Mouse (Mus musculus) gastrocnemius, postnatal 25 days (tissue): ENCODE data around the gene Hspa13. TPM values are rescaled to one million over a fixed set of nuclear protein-coding genes. Genes with fewer than 3 reads are reported as not detected.

Experiments
- DNase-seq: peaks from one replicate; pipeline ENCODE4 v3.0.0; 2022
- long read RNA-seq, 2 experiments: library from polyadenylated mRNA; stranded (forward); transcript quantifications; one replicate each; pipeline ENCODE4 v2.0.0; 2021
- microRNA-seq, 2 experiments: library from miRNA; unstranded; fragments of <30 nt; microRNA quantifications; one replicate each; pipeline ENCODE4 v1.2.0; 2021; ENCODE audit warnings: borderline replicate concordance in 2 of 2
- total RNA-seq, 2 experiments: library from RNA; stranded (reverse); gene quantifications; 1 replicate in 1 of 2; 2 replicates in 1 of 2; pipeline ENCODE4 v1.2.3; 2021

Gene Hspa13
- 1 to 10 TPM; 6.6 to 7.3 TPM for total RNA-seq
- long read RNA-seq, experiment 1, full-length matches to known transcripts = 2 of 3 reads
- long read RNA-seq, experiment 1, partial matches to known transcripts = 0 of 3 reads
- long read RNA-seq, experiment 1, other reads (novel, unspliced or antisense) = 1 of 3 reads
- long read RNA-seq, experiment 2, full-length matches to known transcripts = 2 of 4 reads
- long read RNA-seq, experiment 2, partial matches to known transcripts = 0 of 4 reads
- long read RNA-seq, experiment 2, other reads (novel, unspliced or antisense) = 2 of 4 reads

GRCm38 (mm10) chr16:75766388-75767249 lies at the start of gene Hspa13:
Hspa13 (minus strand) TSS chr16:75767104.
- DNase-seq = peak; percentile 97

GRCm38 (mm10) chr16:75779271-75779670 lies 12.4 kb upstream of the Hspa13 start:
- no peak for DNase-seq

GRCm38 (mm10) chr16:75773222-75773621 lies 6.3 kb upstream of the Hspa13 start:
- no peak for DNase-seq

GRCm38 (mm10) chr16:75767250-75768002 lies 522 bp upstream of the Hspa13 start:
- no peak for DNase-seq

GRCm38 (mm10) chr16:75752876-75753275 lies 14.0 kb downstream of the Hspa13 start:
- DNase-seq = no peak

- DNase-seq = no peak
Observed at GRCm38 (mm10) chr16:75750103-75750502, 16.8 kb downstream of the Hspa13 start.

- no peak for DNase-seq
Observed at GRCm38 (mm10) chr16:75748926-75749325, 18.0 kb downstream of the Hspa13 start.

- DNase-seq = no peak
Observed at GRCm38 (mm10) chr16:75744014-75744413, 22.9 kb downstream of the Hspa13 start.

GRCm38 (mm10) chr16:75717405-75718173 lies 49.3 kb downstream of the Hspa13 start:
- DNase-seq = no peak

GRCm38 (mm10) chr16:75696176-75696575 lies 70.7 kb downstream of the Hspa13 start:
- DNase-seq = no peak

Small RNAs within 50 kb of the gene (microRNA-seq; reads per million reads assigned to microRNA genes)
- gene Gm22923 = 0 reads per million in 2 experiments

Other genes with a start within 250 kb of the Hspa13 start
- not detected for gene Lipi, start 181.0 kb downstream of the Hspa13 start, total RNA-seq
- not detected for gene Rbm11, start 174.3 kb downstream of the Hspa13 start, total RNA-seq